Mouse (Mus musculus) embryonic facial prominence, embryonic 11.5 days (tissue): ENCODE data around the gene Sod1. TPM values are rescaled to one million over a fixed set of nuclear protein-coding genes. Genes with fewer than 3 reads are reported as not detected.
"Not testable (repeated sequence)": the region's sequence is repeated elsewhere in the genome, so short reads cannot be mapped to it uniquely, and the experiment has no call there.

Experiments used
- ATAC-seq: fragments of 200-750 bp; cut with Nextera tagmentation; replicated peaks from 2 replicates; pipeline ENCODE4 v1.8.0; 2017; ENCODE audit warnings: low read depth; ENCODE audit not compliant: insufficient number of reproducible peaks, low FRiP score, low TSS enrichment
- DNase-seq: peaks from one replicate; pipeline ENCODE4 v3.0.0-alpha.2; 2015; ENCODE audit warnings: low spot score
- H3K27ac ChIP-seq: fragments of 300-500 bp; sonication (generic); replicated peaks from 2 replicates; pipeline ENCODE4 v1.5.1; 2014; ENCODE audit warnings: mild to moderate bottlenecking, low read depth, low read length, control low read depth
- H3K27me3 ChIP-seq: fragments of 300-500 bp; sonication (generic); 2 replicates; pipeline ENCODE4 v1.6.1; 2014; ENCODE audit warnings: mild to moderate bottlenecking, low read length, moderate library complexity, mixed read lengths; ENCODE audit not compliant: control insufficient read depth, insufficient read depth
- H3K36me3 ChIP-seq: fragments of 300-500 bp; sonication (generic); replicated peaks from 2 replicates; pipeline ENCODE4 v1.6.1; 2014; ENCODE audit warnings: low read depth, mild to moderate bottlenecking, low read length, moderate library complexity, mixed read lengths; ENCODE audit not compliant: control insufficient read depth, insufficient read depth
- H3K4me1 ChIP-seq: fragments of 300-500 bp; sonication (generic); 2 replicates; pipeline ENCODE4 v1.6.1; 2014; ENCODE audit warnings: low read length, mixed read lengths; ENCODE audit not compliant: control insufficient read depth, insufficient read depth
- H3K4me2 ChIP-seq: fragments of 300-500 bp; sonication (generic); 2 replicates; pipeline ENCODE4 v1.6.1; 2014; ENCODE audit warnings: low read depth, mild to moderate bottlenecking, control low read depth, low read length, moderate library complexity
- H3K4me3 ChIP-seq: fragments of 300-500 bp; sonication (generic); 2 replicates; pipeline ENCODE4 v1.5.1; 2014; ENCODE audit warnings: low read depth, low read length, control low read depth
- H3K9ac ChIP-seq: fragments of 300-500 bp; sonication (generic); replicated peaks from 2 replicates; pipeline ENCODE4 v1.6.1; 2014; ENCODE audit warnings: mild to moderate bottlenecking, control low read depth, low read length
- H3K9me3 ChIP-seq: fragments of 300-500 bp; sonication (generic); replicated peaks from 2 replicates; pipeline ENCODE4 v1.6.1; 2016; ENCODE audit warnings: mild to moderate bottlenecking, low read length, inconsistent platforms, mixed read lengths; ENCODE audit not compliant: control insufficient read depth
- WGBS: fragments of 180-500 bp; shearing (Covaris S2); extraction: QIAGEN DNeasy Blood & Tissue Kit; methylation state at CpG from one replicate; pipeline ENCODE4 v1.1.7; 2014; 5-methylcytosine and 5-hydroxymethylcytosine counted together
- polyA plus RNA-seq: library from polyadenylated mRNA; unstranded; fragments of >200 nt; fragmentation: Nextera tagmentation; extraction: Ambion mirVana; gene quantifications from 2 replicates; pipeline ENCODE4 v1.2.1, GENCODE M21; 2014

Gene Sod1
- polyA plus RNA-seq, 1 experiment from 2014 or later: 1,220 TPM

GRCm38 (mm10) chr16:90250099-90250498 is 29.5 kb downstream of the Sod1 start:
- no peak overlapping the region for H3K4me3 ChIP-seq
- H3K36me3 ChIP-seq: peaks cover 11% of the 10 kb centered on the region
- no peak overlapping the region for H3K9ac ChIP-seq
- no peak overlapping the region for H3K4me2 ChIP-seq
- no peaks in the 10 kb centered on the region for H3K4me1 ChIP-seq
- ATAC-seq: no peak
- no peaks in the 10 kb centered on the region for H3K9me3 ChIP-seq
- H3K27ac ChIP-seq: no peak overlapping the region
- no peak for DNase-seq
- 91% methylated on average over 7 of the region's 7 CpGs for WGBS
- H3K27me3 ChIP-seq: no peaks in the 10 kb centered on the region

- 90% methylated on average over 3 of the region's 3 CpGs for WGBS
- not testable (repeated sequence) for H3K4me2 ChIP-seq, H3K36me3 ChIP-seq, DNase-seq, H3K4me1 ChIP-seq, H3K9me3 ChIP-seq, H3K9ac ChIP-seq, ATAC-seq, H3K27me3 ChIP-seq, H3K4me3 ChIP-seq, H3K27ac ChIP-seq
These were observed 30.7 kb downstream of the Sod1 start for GRCm38 (mm10) chr16:90251256-90251655.

- Histone ChIP-seq H3K27me3 (no peaks in the 10 kb centered on the region), H3K4me1 (no peaks in the 10 kb centered on the region), H3K27ac (no peak overlapping the region), H3K4me3 (no peak overlapping the region), H3K9me3 (no peaks in the 10 kb centered on the region), H3K9ac (no peak overlapping the region), H3K36me3 (peaks cover 8% of the 10 kb centered on the region), H3K4me2 (no peak overlapping the region)
- no peak for ATAC-seq
- DNase-seq: no peak
- 88% methylated on average over 2 of the region's 2 CpGs for WGBS
These were observed 32.0 kb downstream of the Sod1 start for GRCm38 (mm10) chr16:90252521-90252920.

GRCm38 (mm10) chr16:90258950-90259349 is 38.4 kb downstream of the Sod1 start:
- peaks cover 5% of the 10 kb centered on the region for H3K36me3 ChIP-seq
- no peaks in the 10 kb centered on the region for H3K27me3 ChIP-seq
- no peak overlapping the region for H3K4me3 ChIP-seq
- no peak overlapping the region for H3K9ac ChIP-seq
- no peak overlapping the region for H3K27ac ChIP-seq
- no peak for ATAC-seq
- no peaks in the 10 kb centered on the region for H3K4me1 ChIP-seq
- H3K9me3 ChIP-seq: no peaks in the 10 kb centered on the region
- 91% methylated on average over 7 of the region's 7 CpGs for WGBS
- H3K4me2 ChIP-seq: no peak overlapping the region
- DNase-seq: no peak

GRCm38 (mm10) chr16:90259623-90260022 is 39.1 kb downstream of the Sod1 start:
- DNase-seq (no peak), ATAC-seq (no peak)
- Histone ChIP-seq H3K9ac (no peak overlapping the region), H3K36me3 (peaks cover 5% of the 10 kb centered on the region), H3K4me3 (no peak overlapping the region), H3K4me1 (no peaks in the 10 kb centered on the region), H3K27ac (no peak overlapping the region), H3K9me3 (no peaks in the 10 kb centered on the region), H3K4me2 (no peak overlapping the region), H3K27me3 (no peaks in the 10 kb centered on the region)
- 96% methylated on average over 5 of the region's 5 CpGs for WGBS

- no peaks in the 10 kb centered on the region for H3K9me3 ChIP-seq
- H3K27ac ChIP-seq: no peak overlapping the region
- WGBS: 95% methylated on average over 4 of the region's 4 CpGs
- DNase-seq (no peak), ATAC-seq (no peak)
- no peaks in the 10 kb centered on the region for H3K27me3 ChIP-seq
- no peak overlapping the region for H3K4me3 ChIP-seq
- H3K9ac ChIP-seq: no peak overlapping the region
- no peaks in the 10 kb centered on the region for H3K4me1 ChIP-seq
- peaks cover 5% of the 10 kb centered on the region for H3K36me3 ChIP-seq
- no peak overlapping the region for H3K4me2 ChIP-seq
These were observed 39.5 kb downstream of the Sod1 start for GRCm38 (mm10) chr16:90260097-90260496.

- no peaks in the 10 kb centered on the region for H3K4me1 ChIP-seq
- 0 out of 2 replicates have a peak, but pooled peaks cover 2% of the 10 kb centered on the region for H3K36me3 ChIP-seq
- 97% methylated on average over 2 of the region's 2 CpGs for WGBS
These were observed 41.2 kb downstream of the Sod1 start for GRCm38 (mm10) chr16:90261791-90262190.

GRCm38 (mm10) chr16:90264021-90264420 is 43.5 kb downstream of the Sod1 start:
- DNase-seq (no peak), ATAC-seq (no peak)
- Histone ChIP-seq H3K27me3 (no peaks in the 10 kb centered on the region), H3K4me2 (no peak overlapping the region), H3K9me3 (no peaks in the 10 kb centered on the region), H3K4me3 (no peak overlapping the region), H3K36me3 (no peaks in the 10 kb centered on the region), H3K4me1 (no peaks in the 10 kb centered on the region), H3K27ac (no peak overlapping the region), H3K9ac (no peak overlapping the region)
- WGBS: 90% methylated on average over 5 of the region's 5 CpGs

More at GRCm38 (mm10) chr16:90261791-90262190, 41.2 kb downstream of the Sod1 start:
- ATAC-seq: no peak
- DNase-seq: no peak
- Histone ChIP-seq H3K4me2 (no peak overlapping the region), H3K9ac (no peak overlapping the region), H3K27me3 (no peaks in the 10 kb centered on the region), H3K27ac (no peak overlapping the region), H3K9me3 (no peaks in the 10 kb centered on the region), H3K4me3 (no peak overlapping the region)
